Mouse (Mus musculus) skeletal muscle tissue, adult 2 months (tissue): Measurements from ENCODE around the gene Mrps23.

Experiments used
- DNase-seq: peaks from one replicate; pipeline ENCODE4 v3.0.0-alpha.2; 2012; ENCODE audit warnings: low read depth, low spot score

Mrps23 gene

DNA sequence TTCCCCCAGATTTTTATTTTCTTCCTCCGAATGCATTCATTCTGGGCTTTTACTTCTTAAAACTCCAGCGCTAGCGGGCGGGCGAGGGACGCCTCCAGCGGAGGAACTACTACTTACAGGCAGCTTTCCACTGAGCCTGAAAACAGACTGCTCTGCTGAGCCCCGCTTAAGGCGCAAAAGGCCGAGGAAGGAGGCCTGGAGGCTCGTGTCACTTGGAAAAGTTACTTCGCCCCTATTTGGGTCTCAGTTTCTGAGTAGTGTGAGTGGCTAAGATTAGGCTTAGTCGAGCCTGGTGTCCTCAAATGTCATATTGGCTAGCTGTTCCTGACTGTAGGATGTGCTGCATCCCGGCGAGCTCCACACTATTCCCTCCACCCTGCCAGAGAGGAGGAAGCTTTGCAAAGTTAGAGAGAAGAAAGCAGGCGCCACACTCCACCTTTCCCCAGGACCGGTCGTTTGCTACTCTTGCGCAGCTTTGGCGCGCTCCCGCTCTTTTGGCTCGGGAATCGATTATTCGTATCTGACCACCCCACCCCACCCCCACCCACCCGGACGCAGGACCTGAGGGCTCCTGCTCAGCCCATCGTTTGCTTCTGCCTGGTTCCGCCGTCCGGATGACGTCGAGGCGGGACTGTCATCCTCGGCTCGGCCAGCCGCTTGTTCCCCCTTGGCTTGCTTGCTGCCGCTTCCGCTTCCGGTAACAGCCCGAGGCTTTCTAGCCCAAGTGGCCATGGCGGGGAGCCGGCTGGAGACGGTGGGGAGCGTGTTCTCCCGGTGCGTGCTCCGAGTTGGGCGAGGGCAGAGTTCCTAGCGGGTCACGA, at the start of gene Mrps23:
Mrps23 (plus strand) TSS at position 677 of the 821 bp plus-strand sequence.
- peak; percentile 94 for DNase-seq

GRCm38 (mm10) chr11:88154500-88154899, 49.7 kb upstream of the Mrps23 start:
- peak; percentile 55 for DNase-seq

- peak; percentile 97 for DNase-seq
Measured at GRCm38 (mm10) chr11:88155451-88155850, 48.7 kb upstream of the Mrps23 start.

DNA sequence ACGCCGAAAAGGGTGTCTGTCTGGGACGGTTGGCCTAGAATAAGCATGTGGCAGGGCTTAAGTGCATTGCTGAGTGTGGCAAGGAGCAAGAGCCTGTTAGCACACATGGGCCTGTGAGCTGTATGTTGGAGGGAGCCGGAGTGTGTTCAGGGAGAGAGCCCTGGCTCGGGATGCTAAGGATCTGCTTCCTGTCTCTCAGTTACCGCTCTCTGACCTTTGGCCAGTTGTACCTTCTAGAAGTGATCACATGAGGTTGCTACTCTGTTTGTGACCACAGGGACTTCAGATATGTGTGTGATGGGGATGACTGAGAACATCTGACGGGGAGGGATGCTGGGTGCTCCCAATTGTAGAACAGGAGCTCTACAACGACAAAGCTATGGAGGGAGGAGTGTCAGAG, 48.2 kb upstream of the Mrps23 start:
- DNase-seq, result peak; percentile 88

- peak; percentile 92 for DNase-seq
Measured at GRCm38 (mm10) chr11:88156403-88156802, 47.8 kb upstream of the Mrps23 start.

DNA sequence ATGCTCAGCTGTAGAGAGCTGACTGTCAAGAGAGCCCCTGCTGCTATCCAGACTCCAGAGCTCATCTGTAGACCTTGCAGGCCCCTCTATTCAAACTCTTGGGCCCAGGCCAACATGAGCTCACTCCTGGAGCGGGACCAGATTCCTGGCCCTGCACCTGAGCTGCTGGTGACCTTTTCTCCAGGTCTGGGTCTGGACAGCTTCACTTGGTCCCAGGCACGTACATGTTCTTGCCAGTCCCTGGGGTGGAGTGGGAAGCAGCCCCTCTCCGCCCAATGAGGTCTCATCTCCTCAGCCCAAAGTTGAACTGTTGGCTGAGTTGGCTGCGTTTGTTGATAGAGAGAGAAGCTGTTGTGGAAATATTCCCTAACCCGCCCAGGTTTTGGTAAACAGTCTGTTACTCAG, 45.3 kb upstream of the Mrps23 start:
- DNase-seq, result peak; percentile 90

DNA sequence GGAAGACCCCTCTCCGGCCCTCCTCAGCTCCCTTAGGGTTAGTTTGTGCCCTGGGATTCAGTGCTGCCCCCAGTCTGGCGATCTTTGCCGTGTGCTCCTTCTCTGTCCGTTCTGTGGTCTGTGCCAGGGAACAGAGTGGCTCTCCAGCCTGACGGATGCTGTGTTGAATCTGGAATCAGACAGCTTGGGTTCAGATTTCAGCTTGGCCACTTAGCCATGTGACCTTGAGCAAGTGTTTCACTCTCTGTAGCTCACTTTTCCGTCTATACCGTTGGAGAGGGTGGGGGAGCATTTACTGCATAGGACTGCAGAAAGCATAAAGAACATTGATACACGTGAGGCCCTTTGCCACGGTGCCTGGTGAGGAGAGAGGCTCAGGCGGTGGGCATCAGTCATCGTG, 44.8 kb upstream of the Mrps23 start:
- DNase-seq, result peak; percentile 94

DNA sequence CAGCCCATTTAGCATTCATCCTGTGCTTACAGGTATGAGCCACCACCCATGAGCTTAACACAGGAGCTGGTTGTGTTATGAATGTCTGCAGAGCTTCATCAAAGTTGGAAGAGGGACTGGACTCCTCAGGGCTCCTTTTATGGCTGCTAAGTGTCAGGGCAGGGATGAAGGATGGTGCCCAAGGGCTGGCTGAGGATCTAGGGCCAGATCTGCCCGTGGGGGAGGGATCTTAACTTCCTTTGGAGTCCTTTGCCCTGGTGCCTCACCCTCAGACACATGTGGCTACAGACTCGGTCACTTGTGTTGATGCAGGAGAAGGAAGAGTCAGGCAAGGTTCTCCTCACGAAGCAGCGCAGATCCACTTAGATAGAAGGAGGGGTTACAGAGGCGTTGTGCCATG, 43.9 kb upstream of the Mrps23 start:
- peak; percentile 92 for DNase-seq

- peak; percentile 94 for DNase-seq
Measured at GRCm38 (mm10) chr11:88161051-88161581, 43.1 kb upstream of the Mrps23 start.

- peak; percentile 96 for DNase-seq
Measured at GRCm38 (mm10) chr11:88161651-88162362, 42.4 kb upstream of the Mrps23 start.

DNA sequence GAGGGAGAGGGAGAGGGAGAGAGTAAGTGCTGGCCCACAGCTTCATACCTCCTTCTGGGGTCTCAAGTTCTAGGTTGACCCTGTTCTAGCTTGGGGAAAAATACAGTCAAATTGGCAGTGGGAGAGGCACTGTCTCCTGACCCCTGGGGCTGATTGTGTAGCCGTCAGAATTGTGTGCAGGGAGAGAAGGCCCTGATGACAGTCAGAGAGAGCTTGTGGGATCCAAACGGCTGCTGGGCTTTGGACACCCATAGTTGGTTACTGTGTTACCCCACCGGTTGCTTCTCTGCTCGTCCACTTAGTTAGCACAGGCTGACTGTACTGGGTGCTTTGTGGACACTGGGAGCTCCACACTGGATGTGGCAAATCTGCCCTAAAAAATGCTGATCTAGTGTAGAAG, 41.4 kb upstream of the Mrps23 start:
- DNase-seq, result no peak

GRCm38 (mm10) chr11:88164213-88164723, 39.9 kb upstream of the Mrps23 start:
- no peak for DNase-seq

GRCm38 (mm10) chr11:88164801-88165377, 39.3 kb upstream of the Mrps23 start:
- peak; percentile 96 for DNase-seq

DNA sequence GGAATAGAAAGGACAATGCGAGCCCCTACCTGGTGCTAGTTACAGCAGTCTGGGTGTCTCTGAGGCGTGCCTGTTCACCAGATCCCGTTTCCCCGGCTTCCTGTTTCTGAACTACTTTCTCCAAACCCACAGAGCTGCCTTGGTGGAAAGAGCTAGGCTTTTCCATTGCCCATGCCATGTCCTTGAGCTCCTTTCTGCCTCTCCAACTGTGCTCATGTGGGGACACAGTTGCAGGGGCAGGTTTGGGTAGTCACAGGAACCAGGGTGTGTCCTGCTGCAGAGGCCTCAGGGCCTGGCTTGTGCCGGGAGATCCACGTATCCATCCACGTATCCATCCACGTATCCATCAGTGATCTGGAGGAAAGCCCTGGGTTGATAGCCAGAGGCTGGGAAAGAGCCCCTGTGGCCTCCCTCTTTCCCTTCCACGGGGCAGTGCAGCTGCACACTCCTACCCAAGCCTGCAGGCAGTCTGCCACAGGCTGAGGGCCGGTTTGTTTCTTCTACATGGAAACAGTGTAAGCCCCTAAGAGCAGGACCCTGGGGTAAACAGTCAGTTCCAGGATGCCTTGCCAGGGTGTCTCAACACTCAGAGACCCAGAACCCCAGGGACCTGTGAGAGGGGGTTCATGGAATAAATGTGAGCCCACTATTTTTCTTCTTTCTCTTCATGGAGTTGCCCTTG, 38.4 kb upstream of the Mrps23 start:
- no peak for DNase-seq

DNA sequence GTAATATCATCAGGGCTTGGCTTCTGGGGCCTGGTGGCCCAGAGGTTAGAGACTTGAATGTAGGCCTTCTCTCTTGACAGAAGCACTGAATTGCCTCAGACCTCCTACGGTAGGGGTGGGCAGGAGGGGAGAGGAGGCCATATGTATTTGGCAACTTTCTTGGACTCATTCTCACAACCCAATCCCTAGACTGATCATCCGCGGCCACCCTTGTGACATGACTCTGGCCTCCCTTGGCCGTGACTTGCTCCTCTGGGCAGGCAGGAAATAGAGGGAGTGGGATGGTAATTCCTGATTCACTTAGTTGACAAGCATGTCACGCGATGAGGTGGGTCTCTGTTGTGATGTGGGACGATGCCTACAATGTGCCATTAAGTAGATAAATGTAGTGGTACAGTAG, 37.7 kb upstream of the Mrps23 start:
- no peak for DNase-seq

DNA sequence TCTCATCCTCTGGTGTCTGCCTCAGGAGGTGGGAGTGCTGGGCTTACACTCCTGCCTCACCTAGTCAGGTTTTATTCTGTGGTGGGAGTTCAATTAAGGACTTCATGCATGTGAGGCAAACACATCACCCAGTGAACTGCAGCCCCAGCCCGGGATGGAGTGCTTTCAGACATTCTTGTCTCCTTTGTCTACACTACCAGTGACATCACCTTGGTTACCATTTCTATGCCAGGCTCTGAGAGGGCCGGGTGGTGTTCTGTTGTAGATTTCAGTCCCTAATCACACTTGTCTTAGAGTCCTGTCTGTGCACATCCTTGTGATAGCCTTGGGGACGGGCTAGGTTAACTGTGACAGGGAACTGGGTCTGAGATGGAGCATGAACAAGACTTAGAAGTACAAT, 35.6 kb upstream of the Mrps23 start:
- no peak for DNase-seq

- no peak for DNase-seq
Measured at GRCm38 (mm10) chr11:88169531-88170040, 34.6 kb upstream of the Mrps23 start.

DNA sequence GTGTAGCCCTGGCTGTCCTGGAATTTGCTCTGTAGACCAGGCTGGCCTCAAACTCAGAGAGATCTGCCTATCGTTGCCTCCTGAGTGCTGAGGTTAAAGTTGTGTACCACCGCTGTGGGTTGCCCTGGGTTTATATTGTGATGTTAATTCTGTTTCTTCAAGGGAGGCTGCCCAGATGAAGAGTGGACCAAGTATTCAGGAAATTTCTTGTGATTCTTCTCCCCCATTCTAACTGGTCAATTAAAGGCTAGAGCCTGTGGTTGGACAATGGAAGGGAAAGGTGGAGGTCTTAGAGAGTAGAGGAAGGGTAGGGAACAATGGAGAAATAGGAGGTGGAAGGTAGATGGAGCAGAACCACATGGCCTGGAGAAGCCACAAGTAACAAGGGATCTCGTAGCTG, 33.6 kb upstream of the Mrps23 start:
- no peak for DNase-seq

DNA sequence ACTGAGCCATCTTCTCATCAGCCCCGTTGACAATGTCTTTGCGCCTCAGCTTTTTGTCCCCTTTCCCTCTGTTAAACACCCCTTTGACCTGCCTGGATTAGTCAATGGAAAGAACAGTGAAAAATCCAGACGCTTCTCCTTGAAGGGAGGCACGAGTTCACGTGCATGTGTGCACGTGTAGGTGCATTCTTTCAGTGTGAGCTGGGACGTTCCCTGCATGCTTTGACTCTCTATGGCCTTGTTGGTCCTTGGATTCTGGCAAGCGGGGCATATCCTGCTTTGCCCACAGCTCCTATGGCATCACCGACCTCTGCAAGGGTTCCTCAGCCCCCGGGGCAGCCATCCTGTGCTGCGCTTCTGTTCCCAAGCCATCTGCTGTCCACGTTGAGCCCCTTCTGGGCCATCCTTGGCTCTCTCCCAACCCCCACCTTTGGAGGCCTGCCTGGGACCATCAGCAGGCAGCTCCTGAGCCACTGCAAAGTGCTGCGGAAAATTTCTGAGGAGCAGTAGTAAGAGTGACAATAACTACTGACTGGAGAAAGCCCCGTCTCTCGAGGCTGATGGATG, 32.2 kb upstream of the Mrps23 start:
- no peak for DNase-seq

DNA sequence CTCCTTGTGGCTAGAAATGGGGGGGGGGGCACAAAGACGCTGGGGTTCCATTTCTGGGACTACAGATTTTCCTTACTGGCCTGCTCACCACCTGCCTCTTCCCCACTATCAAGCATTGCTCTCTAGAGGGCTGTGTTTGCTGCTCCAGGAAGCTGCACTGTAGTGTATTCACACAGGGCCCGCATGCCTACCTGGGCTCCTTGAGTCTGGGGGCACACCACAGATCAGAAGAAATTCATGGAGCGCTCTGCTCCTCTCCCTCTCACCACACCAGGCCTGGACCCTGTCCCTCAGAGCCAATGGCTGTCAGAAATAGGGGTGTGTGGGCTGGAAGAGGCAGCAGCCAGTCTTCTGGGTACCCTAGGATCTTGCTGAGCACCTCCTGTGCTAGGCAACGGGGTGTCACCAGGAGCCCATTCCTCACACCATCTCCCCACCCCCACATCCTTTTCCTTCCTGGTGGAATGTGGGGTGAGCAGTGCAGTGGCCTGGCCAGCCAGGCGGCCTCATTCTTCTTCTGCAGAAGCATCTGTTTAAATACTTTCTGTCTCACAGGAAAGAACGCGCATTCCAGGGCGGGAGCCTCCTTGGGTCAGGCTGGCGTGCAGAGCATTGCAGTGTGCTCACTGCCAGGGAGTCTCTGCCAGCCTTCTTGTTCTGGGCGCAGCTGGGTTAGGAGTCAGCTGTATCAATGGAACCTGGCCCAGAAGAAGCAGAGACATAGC, 31.4 kb upstream of the Mrps23 start:
- DNase-seq, result peak; percentile 78
